Mouse (Mus musculus): ENCODE data around the gene Lyl1. TPM values are rescaled to one million over a fixed set of nuclear protein-coding genes. Genes with fewer than 3 reads are reported as not detected.
A peak's percentile ranks its signal among the peaks of the same experiment; 100 is the strongest.

Gene Lyl1
- total and polyA plus RNA-seq, 3 experiments = 88.7 to 149 (median 136) TPM

GRCm38 (mm10) chr8:84664566-84665384 is 36.5 kb upstream of the Lyl1 start:
- peak overlapping the region; percentile 97 for H3K27ac ChIP-seq (ENCODE audit: control insufficient read depth, low read depth, low read length)
- H3K27me3 ChIP-seq (ENCODE audit: control insufficient read depth in 1 of 2, insufficient read depth in 2 of 2, low read length in 2 of 2) = no peaks in the 10 kb centered on the region
- H3K4me3 ChIP-seq (ENCODE audit: control insufficient read depth in 1 of 2, insufficient read depth in 1 of 2, low read depth in 2 of 2, low read length in 2 of 2) = peak overlapping the region; percentile 58 to 84
- peaks cover 0 to 15% of the 10 kb centered on the region in 2 experiments; a peak in 2 of 4 replicates for H3K36me3 ChIP-seq (ENCODE audit: control insufficient read depth in 1 of 2, insufficient read depth in 2 of 2, low read length in 2 of 2)
- DNase-seq (ENCODE audit: low read depth, low spot score) = peak; percentile 91
- H3K9me3 ChIP-seq (replicated peaks; ENCODE audit: insufficient read depth, low read length) = no peaks in the 10 kb centered on the region
- H3K4me1 ChIP-seq (ENCODE audit: control insufficient read depth in 1 of 2, insufficient read depth in 2 of 2, low read length in 2 of 2) = peaks cover 0 to 22% of the 10 kb centered on the region in 2 experiments; a peak in 2 of 4 replicates
- peak overlapping the region; percentile 95 for H3K9ac ChIP-seq (ENCODE audit: control insufficient read depth, low read depth, low read length, poor library complexity, severe bottlenecking)
- peaks cover 52% of the 10 kb centered on the region for H3K79me2 ChIP-seq (ENCODE audit: control insufficient read depth, insufficient read depth, low read length, poor library complexity)
- TF ChIP-seq MYB (IDR thresholded peaks at IDR 0.05; ENCODE audit: low read depth, low read length) (no peak), USF2 (IDR thresholded peaks at IDR 0.05; ENCODE audit: borderline replicate concordance in 1 of 2, insufficient read depth in 1 of 2, low read depth in 1 of 2, low read length in 2 of 2) (no peak), UBTF (IDR thresholded peaks at IDR 0.05; ENCODE audit: borderline replicate concordance, insufficient read depth, low read depth, low read length) (no peak), TCF12 (IDR thresholded peaks at IDR 0.05; ENCODE audit: low read depth, low read length) (peak; percentile 69), POLR2AphosphoS5 (IDR thresholded peaks at IDR 0.05; ENCODE audit: borderline replicate concordance, low read depth, low read length) (no peak), HCFC1 (IDR thresholded peaks at IDR 0.05; ENCODE audit: low read depth, low read length) (peak; percentile 98), KAT2A (conservative IDR thresholded peaks at IDR 0.05; ENCODE audit: low read depth, low read length) (peak; percentile 85), POLR2AphosphoS2 (IDR thresholded peaks at IDR 0.05; ENCODE audit: low read length) (peak; percentile 72), EP300 (IDR thresholded peaks at IDR 0.05; ENCODE audit: low read depth in 1 of 2, low read length in 2 of 2) (0 out of 4 replicates have a peak, but pooled peaks of 1 of the 2 experiments have one; percentile 34), BHLHE40 (IDR thresholded peaks at IDR 0.05; ENCODE audit: borderline replicate concordance, low read depth, low read length) (no peak), GATA1 (IDR thresholded peaks at IDR 0.05; ENCODE audit: low read depth, low read length) (no peak), ELF1 (IDR thresholded peaks at IDR 0.05; ENCODE audit: low read depth, low read length) (peak; percentile 74), ZC3H11A (IDR thresholded peaks at IDR 0.05; ENCODE audit: low read depth, low read length) (no peak), RCOR1 (IDR thresholded peaks at IDR 0.05; ENCODE audit: low read depth, low read length) (no peak), GABPA (IDR thresholded peaks at IDR 0.05; ENCODE audit: low read depth, low read length) (no peak), JUND (IDR thresholded peaks at IDR 0.05; ENCODE audit: low read depth, low read length) (no peak), CHD1 (IDR thresholded peaks at IDR 0.05; ENCODE audit: low read depth, low read length) (peak; percentile 86; the same call in 1 of the 2 replicates), E2F4 (IDR thresholded peaks at IDR 0.05; ENCODE audit: borderline replicate concordance, low read depth, low read length) (peak; percentile 86; the same call in 1 of the 2 replicates), ZMIZ1 (IDR thresholded peaks at IDR 0.05; ENCODE audit: low read depth, low read length) (no peak; the same call in none of the 2 replicates), MEF2A (IDR thresholded peaks at IDR 0.05; ENCODE audit: extremely low read depth, insufficient replicate concordance, low read depth, low read length, poor library complexity, severe bottlenecking) (no peak), TAL1 (IDR thresholded peaks at IDR 0.05; ENCODE audit: low read length) (no peak), CTCF (IDR thresholded peaks at IDR 0.05 in 2 of 3, conservative IDR thresholded peaks at IDR 0.05 in 1 of 3; ENCODE audit: control insufficient read depth in 1 of 3, insufficient read depth in 1 of 3, low read depth in 2 of 3, low read length in 3 of 3, poor library complexity in 1 of 3, severe bottlenecking in 1 of 3) (peak in 2 of 3 experiments; percentile 20 to 36; a peak in 3 of 6 replicates), ETS1 (IDR thresholded peaks at IDR 0.05; ENCODE audit: low read depth, low read length) (peak; percentile 39; the same call in 1 of the 2 replicates), USF1 (IDR thresholded peaks at IDR 0.05; ENCODE audit: low read depth, low read length) (no peak), NRF1 (IDR thresholded peaks at IDR 0.05; ENCODE audit: insufficient read depth, low read depth, low read length, poor library complexity, severe bottlenecking) (0 out of 2 replicates have a peak, but pooled peaks have one; percentile 38), SIN3A (IDR thresholded peaks at IDR 0.05; ENCODE audit: low read length) (peak; percentile 91), ZKSCAN1 (IDR thresholded peaks at IDR 0.05; ENCODE audit: low read depth, low read length) (no peak), MXI1 (IDR thresholded peaks at IDR 0.05; ENCODE audit: low read depth, low read length) (peak; percentile 70), MYC (IDR thresholded peaks at IDR 0.05; ENCODE audit: low read depth, low read length) (peak; percentile 69; the same call in 1 of the 2 replicates), MAZ (IDR thresholded peaks at IDR 0.05; ENCODE audit: low read depth, low read length) (0 out of 2 replicates have a peak, but pooled peaks have one; percentile 30), MAFK (IDR thresholded peaks at IDR 0.05; ENCODE audit: borderline replicate concordance, low read depth, low read length) (no peak), SMC3 (IDR thresholded peaks at IDR 0.05; ENCODE audit: low read depth, low read length) (no peak), MAX (IDR thresholded peaks at IDR 0.05; ENCODE audit: low read length) (peak; percentile 70), ZNF384 (IDR thresholded peaks at IDR 0.05; ENCODE audit: low read depth, low read length) (no peak)
